Mouse (Mus musculus) adrenal gland, adult (tissue): Measurements from ENCODE around the gene Polr2e.

Source experiments
- DNase-seq, 2 experiments: peaks; one replicate each; pipeline ENCODE4 v3.0.0; 2022 to 2023; ENCODE audit warnings: low spot score in 1 of 2; ENCODE audit not compliant: inconsistent age in 2 of 2

The Polr2e gene

DNA sequence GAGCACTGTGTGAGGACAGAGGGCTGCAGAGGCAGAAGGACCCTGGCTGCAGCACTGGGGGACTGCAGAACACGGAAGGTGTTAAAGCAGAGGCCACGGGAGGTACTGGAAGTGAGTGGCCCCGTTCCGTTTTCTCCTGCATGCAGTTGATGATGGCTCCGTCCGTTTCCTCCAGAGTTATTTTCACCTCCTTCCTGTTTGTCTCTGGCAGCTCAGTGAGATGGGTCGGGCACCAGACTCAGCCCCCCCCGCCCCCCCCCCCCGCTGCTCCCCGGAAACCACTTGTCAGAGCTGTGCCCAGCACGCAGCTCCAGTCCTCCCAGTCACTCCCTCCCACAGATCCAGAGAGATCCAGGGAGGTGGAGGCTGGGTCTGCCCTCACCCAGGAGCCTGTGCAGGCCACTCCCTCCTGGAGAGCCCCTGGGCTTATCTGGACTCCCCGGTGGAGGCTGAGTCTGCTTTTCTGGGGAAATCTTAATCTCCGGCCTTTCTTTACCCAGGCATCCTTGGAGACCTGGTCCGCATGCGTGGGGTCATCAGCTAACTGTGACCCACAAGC is 20.8 kb downstream of the Polr2e start:
- no peak for DNase-seq

DNA sequence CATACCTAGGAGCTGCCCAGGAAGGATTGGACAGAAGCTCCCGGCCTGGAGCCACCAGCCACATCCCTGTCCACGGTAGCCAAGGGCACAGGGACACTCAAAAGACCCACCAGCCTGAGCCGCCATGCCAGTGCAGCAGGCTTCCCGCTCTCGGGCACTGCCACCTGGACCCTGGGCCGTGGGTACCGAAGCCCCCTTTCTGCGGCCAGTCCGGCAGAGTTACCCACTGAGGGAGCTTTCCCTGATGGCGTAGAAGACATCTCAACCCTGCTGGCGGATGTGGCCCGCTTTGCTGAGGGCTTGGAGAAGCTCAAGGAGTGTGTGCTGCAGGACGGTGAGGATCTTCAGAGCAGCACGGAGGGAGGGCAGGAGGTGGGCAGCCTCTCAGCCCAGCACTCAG is 21.8 kb downstream of the Polr2e start:
- DNase-seq, result no peak

DNA sequence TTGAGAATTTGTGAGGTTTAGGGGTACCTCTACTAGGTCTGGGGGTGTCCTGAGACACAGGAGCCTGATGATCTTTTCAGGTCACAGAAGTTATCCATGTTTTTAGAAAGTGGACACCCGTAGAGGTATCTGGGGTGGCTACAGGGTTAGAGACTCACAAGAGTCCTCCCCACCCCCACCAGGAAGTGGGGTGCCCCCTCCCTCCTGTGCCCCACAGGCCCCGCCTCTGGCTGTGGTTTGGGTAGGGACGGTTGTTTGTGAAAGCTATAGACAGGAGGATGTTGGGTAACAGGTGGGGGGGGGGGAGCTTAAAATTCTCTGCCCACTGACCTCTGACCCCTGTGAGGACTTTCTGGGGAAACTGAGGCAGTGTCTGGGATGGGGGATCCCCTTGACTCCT is 22.2 kb downstream of the Polr2e start:
- no peak for DNase-seq

GRCm38 (mm10) chr10:80016931-80017330 is 22.7 kb downstream of the Polr2e start:
- DNase-seq, result no peak

DNA sequence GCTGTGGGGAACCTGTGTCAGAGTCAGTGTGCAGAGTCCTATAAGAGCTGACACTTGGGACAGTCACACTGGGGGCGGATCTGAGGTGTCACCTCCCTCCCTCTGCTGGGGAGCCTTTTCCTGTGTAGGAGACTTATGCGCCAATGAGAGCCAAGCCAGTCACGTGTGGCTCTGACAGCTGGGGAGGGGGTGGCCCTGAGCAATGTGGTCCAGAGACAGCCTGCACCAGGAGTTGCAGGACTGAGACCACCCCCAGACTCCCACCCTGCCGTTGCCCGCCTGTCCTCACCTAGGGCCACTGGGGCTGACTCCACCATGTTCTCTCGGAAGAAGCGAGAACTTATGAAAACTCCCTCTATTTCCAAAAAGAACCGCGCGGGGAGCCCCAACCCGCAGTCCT is 23.1 kb downstream of the Polr2e start, which contains the start of gene Arhgap45:
TSS of gene Arhgap45 (plus strand) at position 143 of the 400 bp plus-strand sequence.
- DNase-seq, result no peak

- no peak for DNase-seq
These were observed 24.0 kb downstream of the Polr2e start for GRCm38 (mm10) chr10:80015583-80015982.

DNA sequence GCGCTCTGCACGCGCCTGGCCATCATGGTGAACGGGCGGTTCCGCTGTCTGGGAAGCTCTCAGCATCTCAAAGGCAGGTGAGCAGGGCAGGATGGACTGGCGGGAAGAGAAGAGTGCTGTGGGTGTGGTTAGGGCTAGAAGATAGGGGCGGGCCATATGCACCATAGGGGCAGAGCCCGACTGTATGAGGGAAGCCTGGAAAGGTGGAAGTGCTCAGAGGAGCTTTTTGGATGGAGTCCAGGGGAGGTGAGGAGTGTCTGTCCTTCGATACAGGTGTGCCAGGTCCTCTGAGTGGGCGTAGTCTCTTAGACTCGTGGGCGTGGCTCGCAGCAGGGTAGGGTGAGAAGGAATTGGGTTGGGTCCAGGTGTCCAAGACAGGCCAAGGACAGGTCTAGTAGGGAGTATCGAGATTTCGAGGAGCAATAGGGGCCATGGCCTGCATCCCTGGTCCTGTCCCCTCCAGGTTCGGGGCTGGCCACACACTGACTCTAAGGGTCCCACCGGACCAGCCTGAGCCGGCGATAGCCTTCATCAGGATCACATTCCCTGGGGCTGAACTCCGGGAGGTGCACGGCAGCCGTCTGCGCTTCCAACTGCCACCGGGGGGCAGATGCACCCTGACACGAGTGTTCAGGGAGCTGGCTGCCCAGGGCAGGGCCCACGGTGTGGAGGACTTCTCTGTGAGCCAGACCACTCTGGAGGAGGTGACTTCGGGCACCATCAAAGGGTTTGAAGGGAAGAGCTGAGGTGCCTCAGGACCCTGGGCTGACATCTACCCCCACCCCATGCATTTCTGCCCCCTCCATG is 24.9 kb downstream of the Polr2e start:
- no peak for DNase-seq

GRCm38 (mm10) chr10:80013609-80014008 is 26.0 kb downstream of the Polr2e start:
- no peak for DNase-seq

- DNase-seq, result no peak
These were observed 27.9 kb downstream of the Polr2e start for GRCm38 (mm10) chr10:80011740-80012139.

GRCm38 (mm10) chr10:80004233-80004705 is 35.3 kb downstream of the Polr2e start:
- DNase-seq, result peak; percentile 86 to 90

GRCm38 (mm10) chr10:80003374-80004232 is 36.0 kb downstream of the Polr2e start:
- peak in 1 of 2 experiments; percentile 64 for DNase-seq

DNA sequence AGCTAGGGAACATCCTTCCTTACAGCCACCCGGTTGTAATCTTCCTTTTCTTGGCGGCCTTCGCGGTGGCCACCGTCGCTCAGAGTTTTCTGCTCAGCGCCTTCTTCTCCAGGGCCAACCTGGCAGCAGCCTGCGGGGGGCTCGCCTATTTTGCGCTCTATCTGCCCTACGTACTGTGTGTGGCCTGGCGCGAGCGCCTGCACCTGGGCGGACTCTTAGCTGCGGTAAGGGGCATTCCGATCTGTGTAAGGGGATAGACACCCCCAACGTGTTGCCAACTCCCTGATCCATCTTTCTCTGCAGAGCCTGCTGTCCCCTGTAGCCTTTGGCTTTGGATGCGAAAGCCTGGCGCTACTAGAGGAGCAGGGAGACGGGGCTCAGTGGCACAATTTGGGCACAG is 36.8 kb downstream of the Polr2e start:
- DNase-seq, result no peak

- no peak for DNase-seq
These were observed 37.6 kb downstream of the Polr2e start for GRCm38 (mm10) chr10:80001945-80002344.

- peak in 1 of 2 experiments; percentile 62 for DNase-seq
These were observed 41.8 kb downstream of the Polr2e start for GRCm38 (mm10) chr10:79997819-79998218.

DNA sequence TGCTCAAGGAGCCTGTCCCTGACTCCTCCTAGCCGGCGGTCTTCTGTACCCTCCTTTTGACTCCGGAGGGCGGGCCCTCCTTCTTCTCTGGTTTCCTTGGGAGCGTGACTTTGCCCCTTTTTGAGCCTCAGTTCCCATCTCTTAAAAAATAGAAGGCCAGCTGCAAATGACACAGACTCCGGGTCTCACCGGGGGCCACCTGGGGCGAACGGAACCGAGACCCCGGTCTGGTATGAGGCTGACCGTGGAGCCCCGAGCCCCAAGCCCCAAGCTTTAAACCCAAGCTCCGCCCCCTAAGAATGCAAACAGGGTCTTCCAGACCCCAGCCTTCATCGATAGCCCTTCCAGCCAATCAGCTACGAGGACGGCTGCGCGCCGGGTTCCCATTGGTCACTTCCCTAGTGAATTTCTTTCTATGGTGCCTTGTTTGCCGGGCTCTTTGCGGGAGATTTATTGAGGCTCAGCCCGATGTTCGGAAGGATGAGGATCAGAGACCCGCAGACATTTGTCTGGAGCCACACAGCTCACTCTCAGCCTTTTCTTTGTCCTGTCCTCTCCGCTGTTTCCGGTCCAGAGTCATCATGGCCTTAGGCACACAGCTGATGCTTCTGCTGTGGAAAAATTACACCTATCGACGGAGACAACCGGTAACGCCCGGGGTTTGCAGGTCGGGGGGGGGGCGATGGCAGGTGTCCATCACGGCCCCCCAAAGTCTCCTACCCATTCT is 42.4 kb downstream of the Polr2e start:
- DNase-seq, result peak; percentile 71 to 89

- DNase-seq, result peak; percentile 96 to 99
These were observed 43.1 kb downstream of the Polr2e start, which contains the start of gene Abca7 for GRCm38 (mm10) chr10:79996272-79997033. TSS of gene Abca7 (plus strand) at chr10:79996494.

- DNase-seq, result no peak
These were observed 44.0 kb downstream of the Polr2e start for GRCm38 (mm10) chr10:79995636-79996035.

GRCm38 (mm10) chr10:79994397-79995115 is 45.0 kb downstream of the Polr2e start:
- peak in 1 of 2 experiments; percentile 66 for DNase-seq

DNA sequence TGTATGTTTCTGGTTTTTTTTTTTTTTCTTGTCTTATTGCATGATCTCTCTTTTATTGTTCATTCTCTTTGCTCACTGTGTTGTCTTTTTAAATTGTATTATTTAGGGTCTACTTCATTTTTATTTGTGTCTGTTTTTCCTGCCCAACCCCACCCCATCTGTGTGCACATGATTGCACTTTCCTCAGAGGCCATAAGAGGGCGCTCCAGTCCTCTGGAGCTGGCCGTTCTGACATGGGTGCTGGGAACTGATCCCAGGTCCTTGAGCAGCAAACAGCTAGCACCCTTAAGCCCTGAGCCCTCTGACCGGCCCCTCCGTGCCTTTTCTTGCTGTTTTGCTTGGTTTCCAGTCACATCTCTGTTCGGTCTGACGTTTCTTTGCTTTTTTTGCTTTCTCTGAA is 48.0 kb downstream of the Polr2e start:
- no peak for DNase-seq
